Mouse (Mus musculus): Measurements from ENCODE around the gene Pkdcc.

Gene Pkdcc

DNA sequence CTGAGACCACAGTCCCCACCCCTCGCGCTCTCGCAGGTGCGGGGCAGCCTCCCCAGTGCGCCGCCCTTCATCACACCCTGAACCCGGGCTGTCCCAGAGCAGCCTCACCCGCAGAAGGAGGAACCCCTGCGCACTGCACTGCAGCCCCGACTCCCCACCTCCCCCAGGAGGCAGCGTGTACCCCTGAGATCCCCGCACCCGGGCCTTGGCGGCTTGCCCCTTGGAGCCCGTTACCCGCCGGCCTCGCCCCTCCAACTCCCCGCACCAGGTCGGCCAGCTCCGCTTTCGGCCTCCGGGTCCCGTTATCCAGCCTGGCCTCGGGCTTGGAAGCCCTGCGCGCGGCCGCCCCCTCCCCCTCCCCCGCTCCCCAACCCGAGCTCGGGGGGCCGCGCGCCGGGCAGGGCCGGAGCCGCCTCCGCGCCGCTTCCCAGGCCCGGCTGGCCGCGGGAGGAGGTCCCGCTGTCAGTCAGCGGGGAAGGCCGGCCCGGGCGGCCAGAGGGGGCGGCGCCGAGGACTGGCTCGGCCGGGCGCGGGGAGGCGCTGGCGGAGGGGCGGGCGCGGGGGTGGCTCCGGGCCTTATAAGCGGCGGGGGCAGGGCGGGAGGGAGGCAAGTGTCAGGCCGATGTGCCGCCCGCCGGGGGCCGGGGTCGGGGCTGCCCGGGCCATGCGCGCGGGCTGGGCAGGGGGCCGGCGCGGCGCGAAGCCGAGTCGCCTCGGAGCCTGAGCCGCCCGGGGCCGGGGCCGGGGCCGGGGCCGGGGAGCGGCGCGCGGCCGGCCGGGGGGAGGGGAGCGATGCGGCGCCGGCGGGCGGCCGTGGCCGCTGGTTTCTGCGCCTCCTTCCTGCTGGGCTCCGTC lies at the start of gene Pkdcc:
Gene Pkdcc (plus strand): TSS at position 619 of the 855 bp plus-strand sequence.
- DNase-seq (ENCODE audit: low spot score in 2 of 2): peak; percentile 68 to 86

DNA sequence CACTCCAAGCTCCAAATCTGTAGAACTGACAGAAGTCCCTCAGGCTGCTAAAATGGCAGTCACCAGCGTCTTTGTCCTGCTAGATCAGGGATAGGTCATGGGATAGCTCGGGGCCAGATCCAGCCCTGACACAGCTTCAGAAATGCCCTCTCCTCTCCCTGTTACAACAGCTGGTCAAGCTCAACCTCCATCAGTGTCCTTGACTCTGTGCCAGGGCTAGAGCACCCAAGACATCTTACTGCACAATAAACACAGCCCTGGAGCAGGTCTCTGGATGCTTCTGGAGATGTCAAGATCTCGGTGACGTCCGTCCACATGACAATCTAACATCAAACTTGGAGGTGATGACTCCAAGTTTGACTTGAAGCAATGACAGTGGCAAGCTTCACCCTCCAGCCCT lies 48.9 kb upstream of the Pkdcc start:
- DNase-seq (ENCODE audit: low spot score in 2 of 2): no peak

DNA sequence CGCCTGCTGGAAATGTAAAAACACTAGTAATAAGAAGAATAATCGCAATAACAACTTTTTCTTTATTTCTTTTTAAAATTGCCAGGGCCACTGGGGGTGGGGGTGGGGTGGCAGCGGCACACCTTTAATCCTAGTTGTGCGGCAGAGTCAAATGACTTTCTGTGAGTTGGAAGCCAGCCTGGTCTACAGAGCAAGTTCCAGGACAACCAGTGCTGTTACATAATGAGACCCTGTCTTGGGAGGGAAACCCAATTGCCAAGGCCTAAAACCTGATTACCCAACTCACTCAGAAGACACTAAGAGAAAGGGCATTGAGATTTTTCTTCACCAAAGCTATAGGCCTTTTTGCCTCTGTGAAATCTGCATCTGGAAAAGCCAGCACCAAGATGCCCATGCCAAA lies 38.9 kb upstream of the Pkdcc start:
- peak in 1 of 2 experiments; percentile 27 for DNase-seq (ENCODE audit: low spot score in 2 of 2)

GRCm38 (mm10) chr17:83178483-83179150 lies 36.5 kb upstream of the Pkdcc start:
- no peak for DNase-seq (ENCODE audit: low spot score in 2 of 2)

DNA sequence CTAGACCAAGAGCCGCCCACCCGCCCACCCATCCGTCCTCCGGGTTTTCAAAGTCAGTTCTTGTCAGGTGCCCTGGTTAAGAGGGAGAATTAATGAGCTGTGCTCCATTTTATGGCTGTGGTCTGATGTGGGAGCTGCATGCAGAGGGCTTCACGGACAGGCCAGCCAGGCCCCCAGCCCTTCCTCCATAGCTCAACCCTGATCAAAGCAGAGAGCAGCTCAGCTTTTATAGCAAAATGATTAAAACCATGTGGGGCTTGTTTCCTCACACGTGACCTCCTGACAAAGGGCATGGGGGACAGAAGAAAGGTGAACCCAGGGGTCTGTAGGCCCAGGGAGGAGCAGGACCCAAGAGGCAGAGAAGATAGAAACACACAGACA lies 36.0 kb upstream of the Pkdcc start:
- no peak for DNase-seq (ENCODE audit: low spot score in 2 of 2)

DNA sequence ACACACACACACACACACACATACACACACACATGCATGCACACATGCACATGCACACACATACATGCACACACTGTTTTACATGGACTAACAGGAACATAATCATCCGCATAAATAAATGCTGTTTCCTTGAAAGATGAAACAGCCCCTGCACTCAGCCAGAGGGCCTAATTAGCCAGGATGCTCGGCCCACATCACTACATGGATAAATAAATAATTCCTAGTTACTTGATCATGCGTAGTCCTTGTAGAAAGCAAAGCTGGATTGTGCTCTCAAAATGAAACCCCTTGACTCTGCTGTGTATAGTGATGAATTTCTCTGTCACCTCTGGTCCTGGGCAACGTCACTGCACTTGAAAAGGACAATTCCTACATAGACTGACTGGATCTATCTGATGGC lies 35.5 kb upstream of the Pkdcc start:
- DNase-seq (ENCODE audit: low spot score in 2 of 2): no peak

- DNase-seq (ENCODE audit: low spot score in 2 of 2): peak in 1 of 2 experiments; percentile 11
Observed at GRCm38 (mm10) chr17:83181086-83181485, 34.0 kb upstream of the Pkdcc start.

DNA sequence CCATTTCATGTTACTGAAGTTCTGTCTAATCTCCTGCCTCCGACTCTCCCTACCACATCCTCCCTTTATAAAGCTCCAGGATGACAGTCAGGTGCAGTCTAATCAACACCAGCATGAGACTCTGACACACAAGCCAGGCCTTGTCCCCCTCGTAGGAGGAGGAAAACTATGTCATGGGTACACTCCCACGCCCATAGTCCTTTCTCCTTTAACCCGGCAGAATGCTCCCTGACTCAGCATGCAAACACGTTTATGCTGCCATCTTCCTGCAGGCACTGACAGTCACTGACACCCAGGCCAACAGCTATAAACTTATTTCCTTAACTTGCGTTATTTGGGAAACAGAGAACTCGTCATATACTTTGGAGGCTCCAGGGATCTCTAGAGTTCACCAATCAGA lies 33.5 kb upstream of the Pkdcc start:
- no peak for DNase-seq (ENCODE audit: low spot score in 2 of 2)

- DNase-seq (ENCODE audit: low spot score in 2 of 2): no peak
Observed at GRCm38 (mm10) chr17:83182061-83182664, 32.9 kb upstream of the Pkdcc start.

GRCm38 (mm10) chr17:83182780-83183179 lies 32.3 kb upstream of the Pkdcc start:
- DNase-seq (ENCODE audit: low spot score in 2 of 2): no peak

DNA sequence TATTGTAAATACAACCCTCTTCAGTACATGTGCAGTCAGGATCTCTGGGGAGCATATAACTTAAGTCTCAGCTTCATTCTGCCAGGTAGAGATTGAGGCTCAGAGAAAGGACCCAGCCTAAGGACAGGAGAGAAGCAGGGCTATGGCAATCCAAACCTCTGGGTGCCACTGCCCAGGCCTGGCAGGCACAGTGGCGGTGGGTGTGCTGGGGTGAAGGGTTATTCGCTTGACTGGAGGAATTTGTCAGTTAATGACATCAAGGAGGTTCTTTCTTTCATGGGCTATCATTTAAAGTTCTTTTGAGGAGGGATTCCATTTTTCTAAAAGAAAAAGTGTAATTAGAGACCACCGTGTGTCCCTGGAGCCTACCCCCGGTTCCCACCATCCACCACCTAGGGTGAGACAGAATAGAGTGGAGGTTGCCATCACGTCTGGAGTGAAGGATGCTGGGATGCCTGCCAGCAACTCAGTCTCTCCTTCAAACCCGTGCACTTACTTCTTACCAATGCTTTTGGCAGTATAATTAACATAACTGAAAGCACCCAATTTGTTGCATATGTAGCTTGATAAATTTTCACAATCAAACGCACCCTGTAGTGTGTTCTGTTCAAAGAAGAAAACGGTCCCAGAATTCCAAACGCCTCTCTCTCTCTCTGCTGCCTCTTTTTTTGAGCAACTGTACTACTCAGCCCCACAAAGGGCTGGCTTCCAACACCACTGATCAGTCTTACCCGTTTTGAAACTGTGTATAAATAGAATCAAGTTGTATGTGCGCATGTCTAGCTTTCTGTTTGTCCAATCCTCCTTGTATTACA lies 27.1 kb upstream of the Pkdcc start:
- DNase-seq (ENCODE audit: low spot score in 2 of 2): no peak

- no peak for DNase-seq (ENCODE audit: low spot score in 2 of 2)
Observed at GRCm38 (mm10) chr17:83190810-83191209, 24.3 kb upstream of the Pkdcc start.

GRCm38 (mm10) chr17:83194491-83194890 lies 20.6 kb upstream of the Pkdcc start:
- no peak for DNase-seq (ENCODE audit: low spot score in 2 of 2)

DNA sequence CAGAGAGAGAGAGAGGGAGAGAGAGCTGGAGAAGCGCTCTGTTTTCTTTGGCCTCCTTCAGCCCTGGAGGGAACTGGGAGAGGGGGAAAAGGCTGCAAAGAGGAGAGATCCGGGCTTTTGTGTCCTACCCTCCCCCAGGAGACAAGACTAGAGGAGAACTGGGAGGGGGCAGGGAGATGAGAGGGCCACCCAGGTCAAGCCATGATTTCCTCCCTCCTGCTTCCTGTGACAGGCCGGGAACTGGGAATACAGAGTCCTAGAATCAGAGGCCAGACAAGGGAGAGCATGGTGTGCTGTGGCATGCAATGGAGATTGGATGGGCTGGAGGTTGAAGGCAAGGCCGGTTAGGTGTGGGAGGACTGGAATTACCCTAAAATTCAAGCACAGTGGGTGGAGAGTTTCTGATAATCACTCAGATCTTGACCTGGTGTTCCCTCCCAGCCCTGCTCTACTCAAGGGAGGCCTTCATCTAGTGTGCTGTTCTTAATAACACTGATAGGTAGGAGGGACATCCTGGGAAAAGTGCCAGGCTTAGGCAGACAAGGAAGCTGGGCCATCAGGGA lies 17.6 kb upstream of the Pkdcc start:
- DNase-seq (ENCODE audit: low spot score in 2 of 2): no peak

DNA sequence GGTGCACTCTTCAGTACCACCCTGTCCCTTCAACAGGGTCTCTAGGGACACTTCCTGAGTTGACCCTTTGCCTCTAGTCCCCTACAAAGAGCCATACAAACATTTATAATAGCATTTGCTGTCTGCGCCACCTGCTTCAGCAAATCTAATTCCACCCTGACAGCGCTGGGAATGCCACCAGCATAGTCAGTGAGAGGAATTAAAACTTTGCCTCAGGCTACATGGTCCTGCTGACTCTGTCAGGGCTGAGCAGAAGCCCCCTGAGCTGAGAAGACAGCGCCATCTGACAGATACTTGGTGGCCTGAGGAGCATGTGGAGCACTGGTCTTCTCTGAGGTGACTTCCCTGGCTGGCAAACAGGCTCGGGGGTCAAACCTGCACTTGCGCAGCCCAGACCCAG lies 14.6 kb upstream of the Pkdcc start:
- no peak for DNase-seq (ENCODE audit: low spot score in 2 of 2)

DNA sequence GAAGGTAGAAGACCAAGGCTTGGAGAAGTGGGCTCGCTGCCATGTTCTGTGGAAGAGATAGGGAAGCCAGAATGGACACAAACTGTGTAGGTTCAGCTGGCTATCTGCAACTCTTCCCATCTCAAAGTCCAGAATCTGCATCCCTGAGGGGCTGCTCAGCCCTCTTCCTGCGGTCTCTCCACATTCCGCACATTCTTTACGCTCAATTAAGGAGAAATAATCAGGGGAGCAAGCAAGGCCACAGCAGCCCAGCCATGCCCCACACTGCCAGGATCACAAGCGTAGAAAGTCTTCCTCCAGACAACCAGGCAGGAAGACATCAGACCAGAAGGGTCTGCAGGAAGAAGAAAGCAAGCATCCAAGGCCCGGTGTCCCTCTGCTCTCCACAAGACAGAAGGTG lies 13.8 kb upstream of the Pkdcc start:
- DNase-seq (ENCODE audit: low spot score in 2 of 2): no peak

GRCm38 (mm10) chr17:83203692-83204383 lies 11.3 kb upstream of the Pkdcc start:
- DNase-seq (ENCODE audit: low spot score in 2 of 2): no peak

DNA sequence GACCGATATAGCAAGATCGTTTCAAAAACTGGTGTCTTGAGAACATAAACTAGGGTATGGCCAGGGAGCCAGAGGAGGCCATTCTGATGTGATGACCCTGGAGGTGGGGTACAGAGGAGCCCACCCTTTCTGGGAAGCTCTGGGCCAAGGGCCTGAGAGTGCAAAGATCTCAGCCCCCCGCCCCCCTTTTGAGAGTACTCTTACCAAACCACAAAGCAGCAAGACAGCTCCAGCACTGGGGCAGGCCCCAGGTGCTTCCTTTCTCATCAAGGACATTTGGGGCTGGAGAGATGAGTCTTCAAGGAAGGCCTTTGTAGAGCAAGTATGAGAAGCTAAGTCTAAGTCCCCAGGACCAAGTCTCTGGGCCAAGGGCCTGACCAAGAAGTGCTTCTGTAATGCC lies 7.8 kb upstream of the Pkdcc start:
- DNase-seq (ENCODE audit: low spot score in 2 of 2): no peak

- no peak for DNase-seq (ENCODE audit: low spot score in 2 of 2)
Observed at GRCm38 (mm10) chr17:83208455-83208854, 6.6 kb upstream of the Pkdcc start.

GRCm38 (mm10) chr17:83210531-83210930 lies 4.6 kb upstream of the Pkdcc start:
- DNase-seq (ENCODE audit: low spot score in 2 of 2): no peak

DNA sequence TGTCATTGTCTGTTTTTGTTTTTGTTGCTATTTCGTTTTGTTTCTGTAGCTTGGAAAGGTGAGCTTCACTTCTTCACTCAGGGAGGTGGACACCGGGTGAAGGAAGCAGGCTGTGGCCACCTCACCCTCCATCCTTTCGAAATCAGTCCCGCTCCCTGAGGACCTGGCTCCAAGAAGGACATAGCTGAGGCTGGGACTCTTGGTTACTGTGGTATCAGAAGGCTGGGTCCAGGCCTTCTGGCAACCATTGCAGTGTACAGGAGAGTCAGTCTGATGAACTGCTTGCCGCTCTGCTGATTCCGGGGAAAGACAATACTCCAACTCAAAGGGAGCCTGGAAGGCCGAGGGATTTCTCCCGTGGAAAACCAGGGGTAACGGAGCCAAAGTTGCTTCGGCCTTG lies 3.9 kb upstream of the Pkdcc start:
- no peak for DNase-seq (ENCODE audit: low spot score in 2 of 2)
